Mouse (Mus musculus): ENCODE data around the gene Cldn10. TPM values are rescaled to one million over a fixed set of nuclear protein-coding genes. Genes with fewer than 3 reads are reported as not detected.
A peak's percentile ranks its signal among the peaks of the same experiment; 100 is the strongest.

Gene Cldn10
- polyA plus RNA-seq, 1 experiment from 2014 or later = 59.2 TPM

- peak; percentile 77 for DNase-seq (ENCODE audit: low spot score)
- TF ChIP-seq CTCF (IDR thresholded peaks at IDR 0.05) = no peak
- TF ChIP-seq EP300 (IDR thresholded peaks at IDR 0.05) = no peak
- ATAC-seq = peak; percentile 55
- peak overlapping the region; percentile 68 for H3K27ac ChIP-seq (ENCODE audit: low read length)
- no peaks in the 10 kb centered on the region for H3K9me3 ChIP-seq (ENCODE audit: low read length)
- H3K4me1 ChIP-seq (ENCODE audit: insufficient read depth, low read depth, low read length) = peaks cover 3% of the 10 kb centered on the region; the same call in 1 of the 2 replicates
- WGBS = 53% methylated on average over 18 of the region's 18 CpGs
- H3K4me2 ChIP-seq (replicated peaks; ENCODE audit: low read depth, low read length) = no peak overlapping the region
- no peaks in the 10 kb centered on the region for H3K27me3 ChIP-seq (replicated peaks; ENCODE audit: insufficient read depth, low read length)
- H3K36me3 ChIP-seq (ENCODE audit: insufficient read depth, low read length) = no peaks in the 10 kb centered on the region
- no peak overlapping the region for H3K4me3 ChIP-seq (ENCODE audit: low read depth, low read length)
- H3K9ac ChIP-seq (replicated peaks; ENCODE audit: low read depth) = no peak overlapping the region
Measured at GRCm38 (mm10) chr14:118883344-118884249, 95.9 kb downstream of the Cldn10 start.

- Histone ChIP-seq H3K36me3 (ENCODE audit: insufficient read depth, low read length) (no peaks in the 10 kb centered on the region), H3K4me1 (ENCODE audit: insufficient read depth, low read depth, low read length) (no peaks in the 10 kb centered on the region; the same call in 1 of the 2 replicates), H3K27ac (ENCODE audit: low read length) (peak overlapping the region; percentile 39; the same call in 1 of the 2 replicates), H3K9me3 (ENCODE audit: low read length) (no peaks in the 10 kb centered on the region), H3K27me3 (replicated peaks; ENCODE audit: insufficient read depth, low read length) (no peaks in the 10 kb centered on the region), H3K9ac (replicated peaks; ENCODE audit: low read depth) (no peak overlapping the region), H3K4me2 (replicated peaks; ENCODE audit: low read depth, low read length) (no peak overlapping the region), H3K4me3 (ENCODE audit: low read depth, low read length) (no peak overlapping the region)
- DNase-seq (ENCODE audit: low spot score) (peak; percentile 90), ATAC-seq (peak; percentile 91)
- TF ChIP-seq EP300 (IDR thresholded peaks at IDR 0.05) (peak; percentile 97), CTCF (IDR thresholded peaks at IDR 0.05) (no peak)
- WGBS = 51% methylated on average over 7 of the region's 7 CpGs
Measured at GRCm38 (mm10) chr14:118884250-118884556, 96.5 kb downstream of the Cldn10 start.

- DNase-seq (ENCODE audit: low spot score) = no peak
- Histone ChIP-seq H3K27me3 (replicated peaks; ENCODE audit: insufficient read depth, low read length) (no peaks in the 10 kb centered on the region), H3K4me1 (ENCODE audit: insufficient read depth, low read depth, low read length) (no peaks in the 10 kb centered on the region), H3K27ac (ENCODE audit: low read length) (no peak overlapping the region), H3K36me3 (ENCODE audit: insufficient read depth, low read length) (no peaks in the 10 kb centered on the region), H3K9ac (replicated peaks; ENCODE audit: low read depth) (no peak overlapping the region), H3K4me2 (replicated peaks; ENCODE audit: low read depth, low read length) (no peak overlapping the region), H3K9me3 (ENCODE audit: low read length) (no peaks in the 10 kb centered on the region), H3K4me3 (ENCODE audit: low read depth, low read length) (no peak overlapping the region)
- WGBS = 82% methylated on average over 4 of the region's 4 CpGs
- TF ChIP-seq EP300 (IDR thresholded peaks at IDR 0.05) = no peak
- TF ChIP-seq CTCF (IDR thresholded peaks at IDR 0.05) = no peak
- no peak for ATAC-seq
Measured at GRCm38 (mm10) chr14:118890101-118890500, 102.4 kb downstream of the Cldn10 start.

- Histone ChIP-seq H3K4me1 (ENCODE audit: insufficient read depth, low read depth, low read length) (no peaks in the 10 kb centered on the region), H3K36me3 (ENCODE audit: insufficient read depth, low read length) (no peaks in the 10 kb centered on the region), H3K4me2 (replicated peaks; ENCODE audit: low read depth, low read length) (no peak overlapping the region), H3K9ac (replicated peaks; ENCODE audit: low read depth) (no peak overlapping the region), H3K4me3 (ENCODE audit: low read depth, low read length) (no peak overlapping the region), H3K27ac (ENCODE audit: low read length) (no peak overlapping the region), H3K27me3 (replicated peaks; ENCODE audit: insufficient read depth, low read length) (no peaks in the 10 kb centered on the region), H3K9me3 (ENCODE audit: low read length) (no peaks in the 10 kb centered on the region)
- ATAC-seq = no peak
- TF ChIP-seq EP300 (IDR thresholded peaks at IDR 0.05) (no peak), CTCF (IDR thresholded peaks at IDR 0.05) (no peak)
- no peak for DNase-seq (ENCODE audit: low spot score)
- 74% methylated on average over 7 of the region's 7 CpGs for WGBS
Measured at GRCm38 (mm10) chr14:118895228-118895627, 107.5 kb downstream of the Cldn10 start.

- Histone ChIP-seq H3K4me3 (ENCODE audit: low read depth, low read length) (no peak overlapping the region), H3K4me2 (replicated peaks; ENCODE audit: low read depth, low read length) (no peak overlapping the region), H3K9me3 (ENCODE audit: low read length) (no peaks in the 10 kb centered on the region), H3K27ac (ENCODE audit: low read length) (no peak overlapping the region), H3K9ac (replicated peaks; ENCODE audit: low read depth) (no peak overlapping the region), H3K36me3 (ENCODE audit: insufficient read depth, low read length) (no peaks in the 10 kb centered on the region), H3K27me3 (replicated peaks; ENCODE audit: insufficient read depth, low read length) (no peaks in the 10 kb centered on the region), H3K4me1 (ENCODE audit: insufficient read depth, low read depth, low read length) (no peaks in the 10 kb centered on the region)
- TF ChIP-seq CTCF (IDR thresholded peaks at IDR 0.05) = no peak
- TF ChIP-seq EP300 (IDR thresholded peaks at IDR 0.05) = no peak
- no peak for DNase-seq (ENCODE audit: low spot score)
- 82% methylated on average over 10 of the region's 10 CpGs for WGBS
- no peak for ATAC-seq
Measured at GRCm38 (mm10) chr14:118895655-118896054, 107.9 kb downstream of the Cldn10 start.

- Histone ChIP-seq H3K4me3 (ENCODE audit: low read depth, low read length) (no peak overlapping the region), H3K4me1 (ENCODE audit: insufficient read depth, low read depth, low read length) (no peaks in the 10 kb centered on the region; the same call in 1 of the 2 replicates), H3K36me3 (ENCODE audit: insufficient read depth, low read length) (no peaks in the 10 kb centered on the region), H3K27me3 (replicated peaks; ENCODE audit: insufficient read depth, low read length) (no peaks in the 10 kb centered on the region), H3K4me2 (replicated peaks; ENCODE audit: low read depth, low read length) (no peak overlapping the region), H3K9ac (replicated peaks; ENCODE audit: low read depth) (no peak overlapping the region), H3K27ac (ENCODE audit: low read length) (no peak overlapping the region), H3K9me3 (ENCODE audit: low read length) (no peaks in the 10 kb centered on the region)
- DNase-seq (ENCODE audit: low spot score) = no peak
- 74% methylated on average over 11 of the region's 11 CpGs for WGBS
- no peak for ATAC-seq
- TF ChIP-seq EP300 (IDR thresholded peaks at IDR 0.05) (no peak), CTCF (IDR thresholded peaks at IDR 0.05) (peak; percentile 43)
Measured at GRCm38 (mm10) chr14:118899940-118900339, 112.2 kb downstream of the Cldn10 start.

All from lung, postnatal 0 days (tissue).